Mouse (Mus musculus) CD8-positive naive resting alpha-beta T cell, adult 57 days (primary cell): Measurements from ENCODE around the gene Banf1. TPM values are rescaled to one million over a fixed set of nuclear protein-coding genes. Genes with fewer than 3 reads are reported as not detected.

ENCODE experiments used
- total RNA-seq: library from RNA; stranded (reverse); gene quantifications from one replicate; pipeline ENCODE4 v1.2.4, GENCODE M21; 2023

Banf1 gene
- total RNA-seq: 108 TPM

DNA sequence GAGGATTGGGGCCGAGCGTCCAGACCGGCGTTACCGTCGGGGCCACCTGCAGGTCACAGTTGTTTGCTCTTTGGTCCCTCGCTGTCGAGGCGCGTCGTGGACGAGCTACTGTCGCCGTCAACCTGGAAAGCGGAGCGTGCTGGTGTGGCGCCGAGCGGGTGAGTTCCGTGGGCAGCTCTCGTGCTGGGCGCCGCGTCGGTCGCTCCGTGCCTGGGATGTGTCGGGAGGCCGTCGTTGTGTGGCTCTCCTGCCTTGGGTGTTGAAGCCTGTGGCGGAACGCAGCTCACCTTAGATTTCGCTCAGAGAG, at the start of gene Banf1:
TSS of gene Banf1 (minus strand) at position 116 of the 307 bp plus-strand sequence.

DNA sequence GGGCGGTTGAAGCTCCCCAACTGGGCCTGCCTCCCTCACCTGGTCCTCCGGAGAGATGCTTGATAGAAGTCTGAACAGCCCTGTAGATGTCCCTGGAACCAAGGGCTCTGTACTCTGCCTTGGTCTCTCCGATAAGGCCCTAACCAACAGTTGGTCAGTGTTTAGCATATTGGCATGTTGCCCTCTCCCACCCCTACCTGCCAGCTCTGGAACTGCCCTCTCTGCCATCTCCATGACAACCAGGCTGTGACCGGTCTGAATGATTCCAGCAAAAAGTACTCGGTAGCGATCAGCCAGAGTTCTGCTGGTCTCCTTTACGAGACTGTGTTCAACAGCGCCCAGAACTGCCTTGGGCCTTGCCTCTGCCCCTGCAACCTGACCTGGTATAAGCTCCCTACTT, 35.3 kb upstream of the Banf1 start, which contains the start of gene Tsga10ip:
TSS of gene Tsga10ip (minus strand) at position 234 of the 400 bp plus-strand sequence.

DNA sequence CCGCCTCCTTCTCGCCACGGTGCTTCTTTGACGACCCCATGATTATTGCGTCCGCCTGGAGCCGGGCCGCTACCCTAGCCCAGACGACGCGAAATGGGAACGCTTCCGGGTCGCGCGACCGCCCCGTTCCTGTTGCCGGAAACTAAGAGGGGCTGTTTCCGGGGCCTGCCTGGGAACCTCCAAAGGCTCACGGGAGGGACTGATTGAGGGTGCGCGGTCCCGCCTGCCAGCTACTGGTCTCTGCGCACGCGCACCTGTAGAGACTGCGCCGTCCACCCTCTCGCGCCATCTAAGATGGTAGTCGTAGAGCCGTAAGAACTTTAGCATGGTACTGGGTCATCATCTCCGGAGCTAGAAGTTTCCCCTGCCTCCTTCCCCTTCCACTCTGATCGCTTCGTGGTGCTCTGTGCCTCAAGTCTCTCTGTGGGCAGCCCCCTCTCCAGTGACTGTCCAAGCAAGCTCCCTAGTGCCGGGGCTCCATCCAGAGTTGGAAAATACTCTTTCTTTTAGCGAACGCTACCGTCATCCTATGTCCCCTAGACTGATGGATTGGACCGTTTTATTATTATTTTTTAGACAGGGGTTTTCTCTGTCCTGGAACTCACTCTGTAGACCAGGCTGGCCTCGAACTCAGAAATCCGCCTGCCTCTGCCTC, 21.7 kb upstream of the Banf1 start, which contains the start of gene Sart1:
TSS of gene Sart1 (minus strand) at position 116 of the 655 bp plus-strand sequence.

DNA sequence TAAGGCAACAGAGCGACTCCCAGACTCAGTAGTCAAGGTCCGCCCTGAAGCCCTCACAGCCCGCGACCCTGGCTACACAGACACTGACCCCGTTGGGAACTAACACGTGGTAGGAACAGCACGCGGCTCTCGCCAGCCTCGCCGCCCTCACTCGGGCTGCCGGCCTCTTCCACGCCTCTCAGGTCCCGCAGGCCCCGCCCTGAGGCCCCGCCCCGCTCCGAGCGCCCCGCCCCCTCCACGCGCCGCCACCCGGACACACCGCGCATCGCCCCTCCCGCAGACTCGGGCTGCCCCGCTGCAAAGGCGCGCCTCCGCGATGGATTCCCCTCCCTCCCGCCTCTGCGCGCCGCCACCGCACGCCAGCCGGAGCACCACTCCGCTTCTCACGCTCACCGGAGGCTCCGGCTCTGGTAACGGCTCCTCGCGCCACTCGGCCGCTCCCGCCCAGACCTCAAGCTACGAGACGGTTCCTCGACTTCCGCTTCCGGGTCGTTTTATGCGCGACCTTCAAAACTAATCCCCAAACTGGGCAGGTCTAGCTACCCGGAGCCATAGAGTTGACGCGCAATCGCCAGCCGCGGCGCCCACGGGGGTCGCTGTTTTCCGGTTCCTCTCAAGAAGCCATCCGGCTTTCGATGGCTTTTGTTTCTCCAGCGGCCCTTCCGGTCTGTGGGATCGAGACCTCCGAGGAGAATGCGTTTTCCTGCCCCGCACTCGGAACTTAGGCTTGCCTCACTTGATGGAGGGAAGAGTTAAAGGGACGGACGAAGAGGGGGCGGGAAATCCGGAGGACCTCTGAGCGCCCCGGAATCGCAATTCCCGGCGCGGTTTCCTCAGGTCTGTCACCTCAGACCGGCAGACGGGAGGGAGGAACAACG, 554 bp downstream of the Banf1 start, which contains the start of gene Eif1ad:
TSS of gene Eif1ad (plus strand) at position 567 of the 878 bp plus-strand sequence.

DNA sequence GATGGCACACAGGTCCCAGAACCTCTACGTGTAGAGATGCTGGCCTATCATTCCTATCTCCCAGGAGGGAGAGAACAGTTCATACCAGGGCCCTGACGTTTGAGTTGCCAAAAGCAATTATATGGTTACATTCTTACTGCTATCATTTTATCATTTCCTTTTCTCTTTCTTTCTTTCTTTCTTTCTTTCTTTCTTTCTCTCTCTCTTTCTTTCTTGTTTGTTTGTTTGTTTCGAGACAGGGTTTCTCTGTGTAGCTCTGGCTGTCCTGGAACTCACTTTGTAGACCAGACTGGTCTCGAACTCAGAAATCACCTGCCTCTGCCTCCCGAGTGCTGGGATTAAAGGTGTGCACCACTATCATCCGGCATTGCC, 17.5 kb downstream of the Banf1 start, which contains the start of gene Cst6:
TSS of gene Cst6 (minus strand) at position 73 of the 372 bp plus-strand sequence.

DNA sequence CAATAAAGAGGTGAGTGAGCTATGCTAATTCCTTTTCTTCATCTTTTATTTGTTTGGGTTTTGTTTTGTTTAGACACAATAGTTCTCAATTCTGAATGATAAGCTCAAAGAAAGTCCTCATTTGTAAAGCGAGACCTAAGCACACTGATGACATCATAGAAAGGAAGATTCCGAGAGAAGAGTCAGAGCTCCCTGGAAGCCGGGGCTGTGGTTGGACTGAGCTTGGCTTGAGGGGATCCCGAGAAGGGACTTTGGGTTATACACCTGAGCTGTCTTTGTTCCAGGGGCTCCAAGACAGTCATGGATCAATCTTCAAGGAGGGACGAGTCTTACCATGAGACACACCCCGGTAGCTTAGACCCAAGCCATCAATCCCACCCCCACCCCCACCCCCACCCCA, 31.5 kb downstream of the Banf1 start, which contains the start of gene Catsper1:
TSS of gene Catsper1 (plus strand) at position 301 of the 400 bp plus-strand sequence.

Other genes with a start within 250 kb of the Banf1 start
- 27.5 TPM for gene Klc2, start 248.6 kb downstream of the Banf1 start, total RNA-seq
- gene Pacs1, start 94.0 kb downstream of the Banf1 start, total RNA-seq: 95.0 TPM
- gene Sf3b2, start 71.7 kb downstream of the Banf1 start, total RNA-seq: 240 TPM
- gene Gal3st3, start 68.8 kb downstream of the Banf1 start, total RNA-seq: not detected
- not detected for gene Catsper1, start 31.4 kb downstream of the Banf1 start, total RNA-seq
- gene Cst6, start 17.6 kb downstream of the Banf1 start, total RNA-seq: not detected
- gene Eif1ad, start 427 bp downstream of the Banf1 start, total RNA-seq: 34.6 TPM
- 167 TPM for gene Sart1, start 21.5 kb upstream of the Banf1 start, total RNA-seq
- 0.86 TPM for gene Tsga10ip, start 35.4 kb upstream of the Banf1 start, total RNA-seq
- 162 TPM for gene Drap1, start 57.8 kb upstream of the Banf1 start, total RNA-seq
- 50.8 TPM for gene AI837181, start 58.0 kb upstream of the Banf1 start, total RNA-seq
- 1.4 TPM for gene Fosl1, start 80.4 kb upstream of the Banf1 start, total RNA-seq
- gene Ccdc85b, start 90.7 kb upstream of the Banf1 start, total RNA-seq: 7.1 TPM
- gene Fibp, start 93.4 kb upstream of the Banf1 start, total RNA-seq: 91.2 TPM
- gene Ctsw, start 101.3 kb upstream of the Banf1 start, total RNA-seq: 223 TPM
- gene Efemp2, start 106.8 kb upstream of the Banf1 start, total RNA-seq: 1.4 TPM
- gene Mus81, start 121.2 kb upstream of the Banf1 start, total RNA-seq: 41.4 TPM
- gene Cfl1, start 123.3 kb upstream of the Banf1 start, total RNA-seq: 1,395 TPM
- gene 1700020D05Rik, start 136.6 kb upstream of the Banf1 start, total RNA-seq: 1.7 TPM
- gene Snx32, start 143.4 kb upstream of the Banf1 start, total RNA-seq: 8.0 TPM
- gene Ovol1, start 193.5 kb upstream of the Banf1 start, total RNA-seq: not detected
- gene Ap5b1, start 200.9 kb upstream of the Banf1 start, total RNA-seq: 20.0 TPM
- 92.9 TPM for gene Rnaseh2c, start 234.7 kb upstream of the Banf1 start, total RNA-seq
- 137 TPM for gene Kat5, start 243.1 kb upstream of the Banf1 start, total RNA-seq